Mouse (Mus musculus) liver, embryonic 16.5 days (tissue): ENCODE measurements around the gene Dlk2. TPM values are rescaled to one million over a fixed set of nuclear protein-coding genes. Genes with fewer than 3 reads are reported as not detected.

Source experiments
- ATAC-seq: fragments of 200-750 bp; cut with Nextera tagmentation; 2 replicates; pipeline ENCODE4 v1.8.0; 2017; ENCODE audit warnings: low read depth, mild to moderate bottlenecking, moderate number of reproducible peaks, moderate library complexity
- H3K27ac ChIP-seq: fragments of 300-500 bp; sonication (generic); 2 replicates; pipeline ENCODE4 v1.5.1; 2014; ENCODE audit warnings: mild to moderate bottlenecking, low read length
- H3K27me3 ChIP-seq: fragments of 300-500 bp; sonication (generic); 2 replicates; pipeline ENCODE4 v1.6.1; 2014; ENCODE audit warnings: low read depth, low read length, mixed read lengths; ENCODE audit not compliant: control insufficient read depth, insufficient read depth
- H3K36me3 ChIP-seq: fragments of 300-500 bp; sonication (generic); 2 replicates; pipeline ENCODE4 v1.6.1; 2014; ENCODE audit warnings: mild to moderate bottlenecking; ENCODE audit not compliant: control insufficient read depth, insufficient read depth
- H3K4me1 ChIP-seq: fragments of 300-500 bp; sonication (generic); 2 replicates; pipeline ENCODE4 v1.6.1; 2014; ENCODE audit warnings: low read depth, low read length, mixed read lengths; ENCODE audit not compliant: control insufficient read depth
- H3K4me2 ChIP-seq: fragments of 300-500 bp; sonication (generic); 2 replicates; pipeline ENCODE4 v1.6.1; 2014; ENCODE audit warnings: low read depth, low read length, mixed read lengths
- H3K4me3 ChIP-seq: fragments of 300-500 bp; sonication (generic); 2 replicates; pipeline ENCODE4 v1.5.1; 2014; ENCODE audit warnings: low read depth, mild to moderate bottlenecking, low read length
- H3K9ac ChIP-seq: fragments of 300-500 bp; sonication (generic); 2 replicates; pipeline ENCODE4 v1.6.1; 2014; ENCODE audit warnings: low read depth, low read length
- H3K9me3 ChIP-seq: fragments of 300-500 bp; sonication (generic); replicated peaks from 2 replicates; pipeline ENCODE4 v1.6.1; 2016; ENCODE audit warnings: low read length; ENCODE audit not compliant: control insufficient read depth
- WGBS: fragments of 180-500 bp; shearing (Covaris S2); extraction: QIAGEN DNeasy Blood & Tissue Kit; methylation state at CpG from one replicate; pipeline ENCODE4 v1.1.7; 2014; ENCODE audit not compliant: insufficient replicate concordance; 5-methylcytosine and 5-hydroxymethylcytosine counted together
- polyA plus RNA-seq: library from polyadenylated mRNA; unstranded; fragments of >200 nt; fragmentation: Nextera tagmentation; extraction: Ambion mirVana; gene quantifications from 2 replicates; pipeline ENCODE4 v1.2.1, GENCODE M21; 2015

The Dlk2 gene
- polyA plus RNA-seq, 1 experiment from 2014 or later, result 0.06 TPM

- no peaks in the 10 kb centered on the region for H3K36me3 ChIP-seq
Observed at GRCm38 (mm10) chr17:46301892-46302291, 4.7 kb downstream of the Dlk2 start.

GRCm38 (mm10) chr17:46304184-46304583 lies 7.0 kb downstream of the Dlk2 start:
- Histone ChIP-seq H3K9me3 (no peaks in the 10 kb centered on the region), H3K4me3 (no peak overlapping the region), H3K4me2 (no peak overlapping the region), H3K27me3 (peaks cover 6% of the 10 kb centered on the region), H3K4me1 (no peaks in the 10 kb centered on the region), H3K9ac (no peak overlapping the region), H3K27ac (no peak overlapping the region), H3K36me3 (no peaks in the 10 kb centered on the region)
- 76% methylated on average over 9 of the region's 9 CpGs for WGBS
- no peak for ATAC-seq

More at GRCm38 (mm10) chr17:46301892-46302291, 4.7 kb downstream of the Dlk2 start:
- Histone ChIP-seq H3K27me3 (peaks cover 29% of the 10 kb centered on the region), H3K27ac (no peak overlapping the region), H3K9ac (no peak overlapping the region), H3K4me1 (peaks cover 7% of the 10 kb centered on the region), H3K4me3 (no peak overlapping the region), H3K4me2 (no peak overlapping the region), H3K9me3 (no peaks in the 10 kb centered on the region)
- ATAC-seq, result no peak
- 60% methylated on average over 12 of the region's 12 CpGs for WGBS

GRCm38 (mm10) chr17:46306956-46307355 lies 9.7 kb downstream of the Dlk2 start:
- H3K9me3 ChIP-seq, result no peaks in the 10 kb centered on the region

GRCm38 (mm10) chr17:46309835-46310234 lies 12.6 kb downstream of the Dlk2 start:
- no peak overlapping the region for H3K27ac ChIP-seq
- 72% methylated on average over 12 of the region's 12 CpGs for WGBS
- no peak overlapping the region for H3K4me3 ChIP-seq
- H3K9me3 ChIP-seq, result no peaks in the 10 kb centered on the region
- no peak overlapping the region for H3K4me2 ChIP-seq
- no peaks in the 10 kb centered on the region for H3K27me3 ChIP-seq
- H3K4me1 ChIP-seq, result no peaks in the 10 kb centered on the region
- ATAC-seq, result no peak
- H3K36me3 ChIP-seq, result no peaks in the 10 kb centered on the region
- H3K9ac ChIP-seq, result no peak overlapping the region

More at GRCm38 (mm10) chr17:46306956-46307355, 9.7 kb downstream of the Dlk2 start:
- H3K27me3 ChIP-seq, result no peaks in the 10 kb centered on the region
- H3K4me1 ChIP-seq, result no peaks in the 10 kb centered on the region
- no peak overlapping the region for H3K4me2 ChIP-seq
- 80% methylated on average over 15 of the region's 15 CpGs for WGBS
- no peaks in the 10 kb centered on the region for H3K36me3 ChIP-seq
- H3K27ac ChIP-seq, result no peak overlapping the region
- no peak for ATAC-seq
- H3K9ac ChIP-seq, result no peak overlapping the region
- no peak overlapping the region for H3K4me3 ChIP-seq

GRCm38 (mm10) chr17:46310515-46310914 lies 13.3 kb downstream of the Dlk2 start:
- Histone ChIP-seq H3K9me3 (no peaks in the 10 kb centered on the region), H3K9ac (no peak overlapping the region), H3K27me3 (no peaks in the 10 kb centered on the region), H3K36me3 (no peaks in the 10 kb centered on the region), H3K4me2 (no peak overlapping the region), H3K4me1 (no peaks in the 10 kb centered on the region), H3K4me3 (no peak overlapping the region), H3K27ac (no peak overlapping the region)
- WGBS, result 66% methylated on average over 10 of the region's 10 CpGs
- ATAC-seq, result no peak

- no peak for ATAC-seq
Observed at GRCm38 (mm10) chr17:46313135-46313715, 16.0 kb downstream of the Dlk2 start.

GRCm38 (mm10) chr17:46315813-46316212 lies 18.6 kb downstream of the Dlk2 start:
- 63% methylated on average over 10 of the region's 10 CpGs for WGBS
- no peak for ATAC-seq
- Histone ChIP-seq H3K27ac (no peak overlapping the region), H3K27me3 (no peaks in the 10 kb centered on the region), H3K4me3 (no peak overlapping the region), H3K9ac (no peak overlapping the region), H3K4me1 (no peaks in the 10 kb centered on the region; the same call in 1 of the 2 replicates), H3K36me3 (no peaks in the 10 kb centered on the region), H3K4me2 (no peak overlapping the region), H3K9me3 (no peaks in the 10 kb centered on the region)

More at GRCm38 (mm10) chr17:46313135-46313715, 16.0 kb downstream of the Dlk2 start:
- Histone ChIP-seq H3K4me1 (no peaks in the 10 kb centered on the region), H3K4me3 (no peak overlapping the region), H3K9me3 (no peaks in the 10 kb centered on the region), H3K27ac (no peak overlapping the region), H3K27me3 (no peaks in the 10 kb centered on the region), H3K4me2 (no peak overlapping the region), H3K9ac (no peak overlapping the region), H3K36me3 (no peaks in the 10 kb centered on the region)
- WGBS, result 68% methylated on average over 9 of the region's 9 CpGs

- no peaks in the 10 kb centered on the region; the same call in 1 of the 2 replicates for H3K36me3 ChIP-seq
- no peaks in the 10 kb centered on the region for H3K27me3 ChIP-seq
- H3K4me3 ChIP-seq, result no peak overlapping the region
- no peak overlapping the region for H3K9ac ChIP-seq
- no peaks in the 10 kb centered on the region; the same call in 1 of the 2 replicates for H3K4me1 ChIP-seq
- H3K9me3 ChIP-seq, result no peaks in the 10 kb centered on the region
- H3K27ac ChIP-seq, result no peak overlapping the region
- no peak overlapping the region for H3K4me2 ChIP-seq
- whole genome bisulfite sequencing, result 50% methylated on average over 6 of the region's 6 CpGs
- no peak for ATAC-seq
Observed at GRCm38 (mm10) chr17:46320492-46320891, 23.3 kb downstream of the Dlk2 start.

- Histone ChIP-seq H3K27ac (no peak overlapping the region), H3K9ac (no peak overlapping the region), H3K27me3 (no peaks in the 10 kb centered on the region), H3K4me2 (no peak overlapping the region), H3K4me3 (no peak overlapping the region), H3K36me3 (no peaks in the 10 kb centered on the region; the same call in 1 of the 2 replicates), H3K4me1 (peaks cover 4% of the 10 kb centered on the region), H3K9me3 (no peaks in the 10 kb centered on the region)
- 70% methylated on average over 14 of the region's 14 CpGs for WGBS
- ATAC-seq, result no peak
Observed at GRCm38 (mm10) chr17:46322046-46322823, 25.0 kb downstream of the Dlk2 start.
